Mouse (Mus musculus) limb, embryonic 14.5 days (tissue): ENCODE results near the gene Olfr1375. TPM values are rescaled to one million over a fixed set of nuclear protein-coding genes. Genes with fewer than 3 reads are reported as not detected.
"Not testable (repeated sequence)": the region's sequence is repeated elsewhere in the genome, so short reads cannot be mapped to it uniquely, and the experiment has no call there.

Source experiments
- ATAC-seq: fragments of 200-750 bp; cut with Nextera tagmentation; 2 replicates; pipeline ENCODE4 v1.8.0; 2017; ENCODE audit warnings: low read depth, moderate number of reproducible peaks, moderate TSS enrichment; ENCODE audit not compliant: low FRiP score
- DNase-seq: peaks from one replicate; pipeline ENCODE4 v3.0.0-alpha.2; 2015; ENCODE audit warnings: low spot score
- H3K27ac ChIP-seq: fragments of 300-500 bp; sonication (generic); replicated peaks from 2 replicates; pipeline ENCODE4 v1.5.1; 2014; ENCODE audit warnings: low read depth, mild to moderate bottlenecking, low read length, moderate library complexity, mixed read lengths
- H3K27me3 ChIP-seq: fragments of 300-500 bp; sonication (generic); 2 replicates; pipeline ENCODE4 v1.6.1; 2014; ENCODE audit warnings: low read length, mixed read lengths; ENCODE audit not compliant: control insufficient read depth, insufficient read depth
- H3K36me3 ChIP-seq: fragments of 300-500 bp; sonication (generic); 2 replicates; pipeline ENCODE4 v1.6.1; 2014; ENCODE audit warnings: mild to moderate bottlenecking, low read length, moderate library complexity, mixed read lengths; ENCODE audit not compliant: control insufficient read depth, insufficient read depth
- H3K4me1 ChIP-seq: fragments of 300-500 bp; sonication (generic); 2 replicates; pipeline ENCODE4 v1.6.1; 2014; ENCODE audit warnings: antibody characterized with exemption, low read length, mixed read lengths; ENCODE audit not compliant: control insufficient read depth, insufficient read depth
- H3K4me2 ChIP-seq: fragments of 300-500 bp; sonication (generic); replicated peaks from 2 replicates; pipeline ENCODE4 v1.6.1; 2014; ENCODE audit warnings: low read depth, mild to moderate bottlenecking, low read length, moderate library complexity; ENCODE audit not compliant: severe bottlenecking
- H3K4me3 ChIP-seq: fragments of 300-500 bp; sonication (generic); replicated peaks from 2 replicates; pipeline ENCODE4 v1.5.1; 2014; ENCODE audit warnings: low read length
- H3K9ac ChIP-seq: fragments of 300-500 bp; sonication (generic); 2 replicates; pipeline ENCODE4 v1.6.1; 2014; ENCODE audit warnings: mild to moderate bottlenecking, low read depth, low read length, moderate library complexity; ENCODE audit not compliant: severe bottlenecking
- H3K9me3 ChIP-seq: fragments of 300-500 bp; sonication (generic); 2 replicates; pipeline ENCODE4 v1.6.1; 2016; ENCODE audit warnings: low read length; ENCODE audit not compliant: control insufficient read depth
- POLR2A ChIP-seq: fragments of 200-500 bp; IDR thresholded peaks from 2 replicates; pipeline ENCODE4 v1.8.0; 2012; ENCODE audit warnings: inconsistent platforms, mild to moderate bottlenecking, moderate library complexity, borderline replicate concordance; ENCODE audit not compliant: insufficient read depth, insufficient read length; ENCODE audit errors: extremely low read depth
- WGBS: fragments of 180-500 bp; shearing (Covaris S2); extraction: QIAGEN DNeasy Blood & Tissue Kit; methylation state at CpG from one replicate; pipeline ENCODE4 v1.1.7; 2014; 5-methylcytosine and 5-hydroxymethylcytosine counted together
- polyA plus RNA-seq, 2 experiments: library from polyadenylated mRNA; depleted of rRNA in 1 of 2; stranded (reverse) in 1 of 2; unstranded in 1 of 2; fragments of >200 nt; fragmentation: Nextera tagmentation in 1 of 2; extraction: Ambion mirVana in 1 of 2; gene quantifications; 2 replicates each; pipeline versions ENCODE4 v1.2.1 to v1.2.3; 2012 to 2014

Olfr1375 gene
- polyA plus RNA-seq (2012; rRNA removed) (not detected in 2 replicates), polyA plus RNA-seq (2014; fragmentation: Nextera tagmentation; extraction: Ambion mirVana) (not detected in 2 replicates)

DNA sequence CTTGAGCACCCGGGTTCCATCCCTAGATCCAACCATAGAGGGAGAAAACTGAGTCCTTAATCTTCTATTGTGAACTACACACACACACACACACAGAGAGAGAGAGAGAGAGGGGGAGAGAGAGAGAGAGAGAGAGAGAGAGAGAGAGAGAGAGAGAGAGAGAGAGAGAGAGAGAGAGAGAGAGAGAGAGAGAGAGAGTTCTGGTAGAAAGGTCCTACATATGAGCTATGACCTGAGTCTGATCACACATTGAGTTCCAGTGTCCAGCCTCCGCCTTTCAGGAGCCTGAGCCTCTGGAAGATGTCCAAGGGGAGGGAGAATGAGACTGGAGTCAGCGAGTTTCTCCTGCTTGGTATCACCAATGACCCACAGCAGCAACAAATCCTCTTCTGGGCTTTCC is at the start of gene Olfr1375:
Gene Olfr1375, plus strand, starts transcription at position 301 of the 400 bp plus-strand sequence.
- DNase-seq, H3K9ac ChIP-seq, H3K4me3 ChIP-seq, H3K9me3 ChIP-seq, ATAC-seq, H3K27me3 ChIP-seq, H3K4me1 ChIP-seq, H3K4me2 ChIP-seq, H3K36me3 ChIP-seq, H3K27ac ChIP-seq: not testable (repeated sequence)
- WGBS = 69% methylated on average over 3 of the region's 3 CpGs

DNA sequence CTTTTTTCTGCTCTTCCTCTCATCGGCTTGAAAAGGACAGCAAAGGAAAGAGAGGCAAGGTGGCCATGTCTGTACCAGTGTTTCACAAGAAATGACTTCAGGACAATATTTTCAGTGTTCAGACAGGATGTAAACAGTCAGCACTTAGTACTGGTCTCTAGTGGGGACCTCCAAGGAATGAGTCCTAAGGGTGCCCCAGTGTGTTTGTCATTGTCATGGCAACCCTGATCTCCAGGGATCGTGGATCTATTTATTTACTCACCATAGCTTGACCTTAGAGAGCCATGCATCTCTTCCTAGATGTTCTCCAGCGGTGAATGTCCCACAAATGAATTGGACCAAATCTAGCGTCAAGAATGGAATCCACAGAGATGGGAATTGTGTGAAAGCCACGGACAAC is 44.6 kb upstream of the Olfr1375 start, which contains the start of gene Olfr51:
Gene Olfr51, plus strand, starts transcription at position 301 of the 400 bp plus-strand sequence.
- Histone ChIP-seq H3K9me3 (no peaks in the 10 kb centered on the region), H3K4me1 (no peaks in the 10 kb centered on the region), H3K4me2 (no peak within 1 kb of the TSS), H3K36me3 (no peaks in the 10 kb centered on the region), H3K4me3 (no peak within 1 kb of the TSS), H3K9ac (no peak within 1 kb of the TSS), H3K27me3 (no peaks in the 10 kb centered on the region), H3K27ac (no peak within 1 kb of the TSS)
- no peak for TF ChIP-seq POLR2A
- 82% methylated on average over 5 of the region's 5 CpGs for WGBS
- no peak for DNase-seq
- ATAC-seq = no peak

DNA sequence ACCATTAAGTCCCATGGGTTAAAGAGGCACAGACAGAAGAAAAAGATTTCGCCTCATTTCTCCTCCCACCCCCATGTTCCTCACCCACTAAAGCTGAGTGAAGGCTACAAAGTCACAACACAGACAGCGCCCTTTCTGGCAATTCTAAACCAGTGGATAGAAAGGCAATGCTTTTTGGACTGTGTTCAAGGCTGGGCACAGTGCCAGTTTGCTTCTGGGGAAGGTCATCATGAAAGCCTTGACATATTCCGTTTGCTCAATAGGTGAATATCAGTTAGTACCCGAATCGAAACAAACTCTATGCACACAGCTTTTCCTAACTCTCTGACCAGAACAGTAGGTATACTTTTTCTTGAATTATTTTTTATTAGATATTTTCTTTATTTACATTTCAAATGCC is 36.1 kb upstream of the Olfr1375 start:
- H3K4me2 ChIP-seq = no peak overlapping the region
- ATAC-seq (no peak), DNase-seq (no peak)
- H3K27ac ChIP-seq = no peak overlapping the region
- H3K36me3 ChIP-seq = no peaks in the 10 kb centered on the region
- 74% methylated on average over 5 of the region's 5 CpGs for WGBS
- no peak overlapping the region for H3K9ac ChIP-seq
- no peaks in the 10 kb centered on the region for H3K9me3 ChIP-seq
- TF ChIP-seq POLR2A = no peak
- no peaks in the 10 kb centered on the region for H3K4me1 ChIP-seq
- no peaks in the 10 kb centered on the region for H3K27me3 ChIP-seq
- no peak overlapping the region for H3K4me3 ChIP-seq

DNA sequence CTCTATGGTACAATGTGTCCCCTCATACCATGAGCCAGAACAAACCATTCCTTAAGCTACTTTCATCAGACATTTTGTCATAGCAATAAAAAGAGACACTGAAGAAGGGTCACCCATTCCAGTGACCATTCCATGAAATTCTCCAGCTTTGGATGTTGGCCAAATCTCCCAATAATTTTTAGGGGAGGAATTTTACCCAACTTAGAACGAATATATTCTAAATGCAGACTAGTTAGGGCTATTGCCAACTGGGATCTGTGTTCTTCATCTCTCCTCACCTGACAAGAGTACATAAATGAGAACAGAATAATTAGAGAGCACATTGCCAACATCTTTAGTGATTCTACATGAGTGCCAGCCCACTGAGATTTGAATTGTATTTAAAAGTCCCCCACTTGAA is 34.0 kb upstream of the Olfr1375 start, which contains the start of gene Olfr54:
Gene Olfr54, plus strand, starts transcription at position 301 of the 400 bp plus-strand sequence.
- no peak within 1 kb of the TSS for H3K27ac ChIP-seq
- 58% methylated on average over 1 of the region's 1 CpGs for WGBS
- H3K9ac ChIP-seq = no peak within 1 kb of the TSS
- H3K4me3 ChIP-seq = no peak within 1 kb of the TSS
- H3K27me3 ChIP-seq = no peaks in the 10 kb centered on the region
- no peak within 1 kb of the TSS for H3K4me2 ChIP-seq
- no peak for ATAC-seq
- no peaks in the 10 kb centered on the region for H3K36me3 ChIP-seq
- H3K9me3 ChIP-seq = no peaks in the 10 kb centered on the region
- no peak for TF ChIP-seq POLR2A
- H3K4me1 ChIP-seq = no peaks in the 10 kb centered on the region
- no peak for DNase-seq

DNA sequence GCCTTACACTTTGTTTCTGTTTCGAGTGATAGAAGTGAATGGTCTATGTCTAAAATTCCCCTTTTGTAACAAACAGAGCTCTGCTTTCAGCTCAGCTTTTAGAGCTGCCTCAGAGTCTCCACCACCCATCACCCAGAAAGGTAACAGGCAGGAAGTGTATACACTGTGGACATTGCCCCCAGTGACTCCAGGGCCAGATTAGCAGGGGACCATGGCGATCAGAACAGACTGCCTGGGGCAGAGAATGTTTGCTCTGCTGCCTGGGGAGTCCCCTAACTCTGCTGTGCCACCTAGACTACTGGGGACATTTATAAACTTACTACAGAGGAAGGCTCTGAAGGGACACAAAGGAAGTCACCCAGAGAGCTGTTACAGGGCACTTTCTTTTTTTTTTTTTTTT is 31.6 kb upstream of the Olfr1375 start:
- Histone ChIP-seq H3K9me3 (no peaks in the 10 kb centered on the region), H3K27ac (no peak overlapping the region), H3K4me3 (no peak overlapping the region), H3K36me3 (no peaks in the 10 kb centered on the region), H3K4me2 (no peak overlapping the region), H3K9ac (no peak overlapping the region), H3K4me1 (no peaks in the 10 kb centered on the region), H3K27me3 (no peaks in the 10 kb centered on the region)
- WGBS = 53% methylated on average over 2 of the region's 2 CpGs
- DNase-seq (no peak), ATAC-seq (no peak)
- no peak for TF ChIP-seq POLR2A

DNA sequence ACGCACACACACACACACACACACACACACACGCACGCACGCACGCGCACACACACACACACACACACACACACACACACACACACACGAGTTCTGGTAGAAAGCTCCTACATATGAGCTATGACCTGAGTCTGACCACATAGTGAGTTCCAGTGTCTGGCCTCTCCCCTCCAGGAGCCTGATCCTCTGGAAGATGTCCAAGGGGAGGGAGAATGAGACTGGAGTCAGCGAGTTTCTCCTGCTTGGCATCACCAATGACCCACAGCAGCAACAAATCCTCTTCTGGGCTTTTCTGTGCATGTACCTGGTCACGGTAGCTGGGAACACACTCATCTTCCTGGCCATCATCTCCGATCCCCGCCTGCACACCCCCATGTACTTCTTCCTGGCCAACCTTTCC is 21.1 kb upstream of the Olfr1375 start:
- not testable (repeated sequence) for H3K4me2 ChIP-seq, H3K9me3 ChIP-seq, H3K27ac ChIP-seq, H3K27me3 ChIP-seq, H3K36me3 ChIP-seq, H3K9ac ChIP-seq, H3K4me3 ChIP-seq, H3K4me1 ChIP-seq, DNase-seq, ATAC-seq
- WGBS = 82% methylated on average over 11 of the region's 11 CpGs

DNA sequence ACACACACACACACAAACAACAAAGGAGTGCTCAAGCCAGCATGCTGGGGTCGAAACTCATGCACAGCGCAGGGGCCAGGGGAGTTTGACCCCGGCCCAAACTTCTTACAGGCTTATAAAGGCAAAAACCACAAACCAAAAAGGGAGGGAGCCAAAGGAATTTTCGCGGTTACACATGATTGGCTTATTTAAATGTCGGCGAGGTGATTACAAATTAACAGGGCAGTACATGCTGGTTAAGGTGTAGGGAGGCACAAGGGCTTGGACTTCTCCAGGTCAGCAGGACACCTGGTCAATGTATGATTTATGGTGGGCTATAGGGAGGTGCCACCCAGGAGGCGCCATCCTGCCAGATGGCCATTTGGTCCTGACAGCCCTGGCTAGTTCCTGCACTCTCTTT is 18.5 kb upstream of the Olfr1375 start:
- not testable (repeated sequence) for H3K36me3 ChIP-seq, H3K4me3 ChIP-seq, H3K9ac ChIP-seq, H3K4me2 ChIP-seq, H3K27me3 ChIP-seq, H3K27ac ChIP-seq, ATAC-seq, H3K9me3 ChIP-seq, DNase-seq, H3K4me1 ChIP-seq
- 46% methylated on average over 8 of the region's 8 CpGs for WGBS
